Mouse (Mus musculus): ENCODE measurements around the gene Arrdc2.
"Not testable (repeated sequence)": the region's sequence is repeated elsewhere in the genome, so short reads cannot be mapped to it uniquely, and the experiment has no call there.

Gene Arrdc2

GRCm38 (mm10) chr8:70844523-70844922 is 5.0 kb upstream of the Arrdc2 start:
- in situ Hi-C loops (cut with MboI; ENCODE audit: low pct_unique_long_range_greater_than_20kb in 1 of 2, low sequenced_read_pairs in 2 of 2, unreplicated experiment in 1 of 2) = no loop called here

GRCm38 (mm10) chr8:70843941-70844340 is 4.4 kb upstream of the Arrdc2 start:
- in situ Hi-C loops (cut with MboI; ENCODE audit: low pct_unique_long_range_greater_than_20kb in 1 of 2, low sequenced_read_pairs in 2 of 2, unreplicated experiment in 1 of 2) = no loop called here

- in situ Hi-C loops (cut with MboI; ENCODE audit: low pct_unique_long_range_greater_than_20kb in 1 of 2, low sequenced_read_pairs in 2 of 2, unreplicated experiment in 1 of 2) = no loop called here
Measured at GRCm38 (mm10) chr8:70843214-70843773, 3.8 kb upstream of the Arrdc2 start.

- in situ Hi-C loops (cut with MboI; ENCODE audit: low pct_unique_long_range_greater_than_20kb in 1 of 2, low sequenced_read_pairs in 2 of 2, unreplicated experiment in 1 of 2) = no loop called here
Measured at GRCm38 (mm10) chr8:70842484-70842883, 3.0 kb upstream of the Arrdc2 start.

DNA sequence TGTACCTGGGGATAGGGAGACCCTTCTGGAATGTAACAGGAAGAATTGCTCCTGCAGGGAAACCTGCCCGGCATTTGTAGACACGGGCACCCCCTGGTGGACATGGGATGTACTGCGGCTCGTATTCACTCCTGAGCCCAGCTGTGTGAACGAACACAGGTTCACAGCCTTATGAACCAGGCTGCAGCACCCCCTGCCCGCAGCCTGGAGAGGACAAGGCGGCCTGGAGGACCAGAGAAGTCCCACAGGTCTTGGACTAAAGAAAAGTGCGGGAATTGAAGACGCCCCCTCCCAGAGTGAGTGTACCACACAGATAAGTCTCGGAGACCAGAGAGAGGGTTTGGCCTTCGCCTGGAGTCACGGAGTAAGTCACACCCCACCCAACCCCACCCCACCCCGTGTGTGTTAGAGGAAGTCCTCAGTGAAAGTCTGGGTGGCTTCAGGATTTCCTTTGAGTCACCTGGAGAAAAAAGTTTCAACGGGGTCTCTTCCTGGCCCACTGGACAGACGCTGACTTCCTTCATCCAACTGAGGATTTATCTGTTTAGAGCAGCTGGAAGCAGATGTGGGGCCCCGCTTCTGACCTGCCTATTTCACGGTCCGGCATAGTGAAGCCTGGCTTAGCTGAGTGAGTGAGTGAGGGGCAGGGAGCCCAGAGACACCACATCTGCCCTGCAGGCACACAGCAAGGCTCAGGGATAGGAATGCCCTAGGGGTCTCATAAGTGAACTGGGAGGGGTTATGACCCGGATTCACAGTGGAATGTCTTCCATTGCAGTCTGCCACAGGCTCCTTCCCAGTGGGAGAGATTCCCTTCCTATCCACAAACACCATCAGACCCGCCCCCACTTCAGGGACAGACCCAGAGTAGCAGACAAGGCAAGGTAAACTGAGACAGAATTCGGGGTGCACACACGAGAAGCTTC is 1.9 kb upstream of the Arrdc2 start:
- in situ Hi-C loops (cut with MboI; ENCODE audit: low pct_unique_long_range_greater_than_20kb in 1 of 2, low sequenced_read_pairs in 2 of 2, unreplicated experiment in 1 of 2) = no loop called here

DNA sequence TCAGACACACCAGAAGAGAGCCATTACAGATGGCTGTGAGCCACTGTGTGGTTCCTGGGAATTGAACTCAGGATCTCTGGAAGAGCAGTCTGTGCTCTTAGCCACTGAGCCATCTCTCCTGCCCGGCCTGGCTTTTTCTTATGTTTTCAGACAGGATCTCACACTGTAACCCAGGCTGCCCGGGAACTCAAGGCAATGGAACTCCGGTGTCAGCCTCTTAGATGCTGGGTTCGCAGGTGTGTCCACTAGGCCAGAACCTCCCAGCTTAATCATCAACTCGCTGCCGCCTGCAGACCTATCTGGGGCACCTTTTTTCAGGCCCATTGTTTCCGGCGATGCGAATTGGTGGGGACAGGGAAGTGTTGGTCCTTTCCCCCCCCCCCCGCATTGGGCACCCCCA is 1.1 kb upstream of the Arrdc2 start:
- in situ Hi-C loops (cut with MboI; ENCODE audit: low pct_unique_long_range_greater_than_20kb in 1 of 2, low sequenced_read_pairs in 2 of 2, unreplicated experiment in 1 of 2) = no loop called here

DNA sequence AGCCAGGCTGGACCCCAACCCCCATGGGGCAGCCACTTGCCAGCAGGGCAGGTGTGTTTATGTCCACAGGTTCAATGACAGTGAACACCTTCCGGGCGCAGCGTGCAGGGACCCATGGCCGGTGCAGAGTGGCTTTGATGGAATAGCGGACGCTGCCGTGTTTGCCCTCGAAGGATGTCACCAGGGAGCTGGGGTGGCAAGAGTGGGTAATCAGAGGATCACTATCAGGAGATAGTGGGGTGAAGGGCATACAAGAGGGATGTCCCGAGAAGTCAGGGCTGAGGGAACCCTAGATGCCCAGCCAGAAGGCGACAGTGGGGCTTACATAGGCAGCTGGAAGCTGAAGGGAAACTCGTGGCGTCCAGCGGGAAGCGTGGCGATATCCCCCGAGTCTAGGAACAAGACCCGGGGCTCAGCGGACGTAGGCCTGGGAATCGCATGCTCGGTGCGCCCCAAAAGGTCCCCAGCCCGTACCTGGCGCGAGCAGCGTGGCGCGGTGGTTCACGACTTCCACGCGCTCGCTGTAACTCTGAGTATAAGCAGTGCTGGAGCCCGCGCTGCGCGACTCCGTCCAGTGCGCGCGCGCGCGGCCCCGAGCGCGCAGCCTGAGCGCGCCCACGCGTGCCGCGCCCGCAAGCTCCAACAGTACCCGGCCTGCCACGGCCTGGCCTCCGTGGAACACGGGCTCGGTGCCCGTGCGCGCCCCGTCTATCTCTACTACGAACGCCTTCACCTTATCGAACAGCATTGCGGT is 689 bp downstream of the Arrdc2 start:
- in situ Hi-C loops (cut with MboI; ENCODE audit: low pct_unique_long_range_greater_than_20kb in 1 of 2, low sequenced_read_pairs in 2 of 2, unreplicated experiment in 1 of 2) = loop anchor here in 1 of 2 experiments (5.0 kb wide), 1 partner anchor 127 kb away; no protein-coding TSS in a partner anchor

DNA sequence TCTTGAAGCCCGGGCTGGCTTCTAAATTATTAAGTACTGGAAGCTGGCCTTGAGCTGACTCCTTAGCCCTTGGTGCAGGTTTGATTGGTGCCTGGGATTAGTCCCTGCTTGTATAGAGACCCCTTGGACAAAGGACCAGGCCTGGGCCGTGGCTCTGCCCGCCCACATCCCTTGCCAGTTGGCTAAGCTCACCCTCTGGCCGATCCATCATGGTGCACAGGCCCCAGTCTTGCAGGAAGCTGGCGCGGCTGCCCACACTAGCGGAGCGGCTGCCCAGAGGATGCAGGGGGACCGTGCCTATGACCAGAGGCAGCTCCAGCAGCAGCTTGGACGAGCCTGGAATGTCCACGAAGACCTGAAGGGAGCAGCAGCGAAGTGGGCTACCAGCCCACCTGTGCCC is 2.9 kb downstream of the Arrdc2 start:
- in situ Hi-C loops (cut with MboI; ENCODE audit: low pct_unique_long_range_greater_than_20kb in 1 of 2, low sequenced_read_pairs in 2 of 2, unreplicated experiment in 1 of 2) = loop anchor here in 1 of 2 experiments (5.0 kb wide), 1 partner anchor 124 kb away; no protein-coding TSS in a partner anchor

- in situ Hi-C loops (cut with MboI; ENCODE audit: low pct_unique_long_range_greater_than_20kb in 1 of 2, low sequenced_read_pairs in 2 of 2, unreplicated experiment in 1 of 2) = no loop called here
Measured at GRCm38 (mm10) chr8:70834071-70834470, 5.4 kb downstream of the Arrdc2 start.

- in situ Hi-C loops (cut with MboI; ENCODE audit: low pct_unique_long_range_greater_than_20kb in 1 of 2, low sequenced_read_pairs in 2 of 2, unreplicated experiment in 1 of 2) = no loop called here
Measured at GRCm38 (mm10) chr8:70833520-70833919, 6.0 kb downstream of the Arrdc2 start.

DNA sequence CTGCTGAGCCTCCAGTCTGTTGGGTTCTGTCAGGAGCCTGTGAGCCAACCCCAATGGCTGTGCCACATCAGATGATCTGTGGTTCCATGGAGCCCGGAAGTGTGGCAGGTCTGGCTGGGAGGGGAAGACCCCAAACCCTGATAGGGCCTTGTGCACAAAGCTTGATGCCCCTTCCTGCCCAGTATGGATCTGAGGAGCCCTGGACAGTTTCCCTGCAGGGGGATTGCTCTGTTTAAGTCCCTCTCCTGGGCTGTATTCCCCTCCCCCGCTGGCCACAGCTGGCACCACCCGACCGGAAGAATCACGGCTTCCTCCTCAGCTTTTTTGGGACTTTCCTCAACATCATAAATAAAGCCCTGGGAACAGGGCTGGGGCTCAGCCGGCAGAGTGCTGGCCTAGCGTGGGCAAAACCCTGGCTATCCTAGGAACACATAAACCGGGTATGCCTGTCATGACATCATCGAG is 6.5 kb downstream of the Arrdc2 start:
- in situ Hi-C loops (cut with MboI; ENCODE audit: low pct_unique_long_range_greater_than_20kb in 1 of 2, low sequenced_read_pairs in 2 of 2, unreplicated experiment in 1 of 2) = no loop called here

DNA sequence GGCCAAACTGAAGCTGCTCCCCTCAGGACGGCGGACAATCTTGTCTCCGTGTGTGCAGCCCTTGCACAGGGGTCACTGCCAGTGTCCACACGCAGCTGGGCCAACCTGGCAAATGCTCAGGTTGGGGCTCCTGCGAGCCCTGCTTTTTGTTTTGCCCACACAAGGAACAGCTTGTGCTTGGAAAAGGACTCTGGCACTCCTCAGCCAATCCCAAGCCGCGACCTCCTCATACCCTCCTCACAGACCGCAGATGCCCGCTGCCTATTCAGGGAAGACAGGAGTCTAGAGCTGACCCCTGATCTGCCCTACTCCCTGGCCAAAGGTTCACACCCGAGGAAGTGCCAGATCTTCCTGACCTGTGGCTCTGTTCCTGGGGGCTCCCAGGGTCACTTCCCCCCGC is 7.1 kb downstream of the Arrdc2 start:
- in situ Hi-C loops (cut with MboI; ENCODE audit: low pct_unique_long_range_greater_than_20kb in 1 of 2, low sequenced_read_pairs in 2 of 2, unreplicated experiment in 1 of 2) = no loop called here

- in situ Hi-C loops (cut with MboI; ENCODE audit: low pct_unique_long_range_greater_than_20kb in 1 of 2, low sequenced_read_pairs in 2 of 2, unreplicated experiment in 1 of 2) = no loop called here
Measured at GRCm38 (mm10) chr8:70831517-70831916, 8.0 kb downstream of the Arrdc2 start.

DNA sequence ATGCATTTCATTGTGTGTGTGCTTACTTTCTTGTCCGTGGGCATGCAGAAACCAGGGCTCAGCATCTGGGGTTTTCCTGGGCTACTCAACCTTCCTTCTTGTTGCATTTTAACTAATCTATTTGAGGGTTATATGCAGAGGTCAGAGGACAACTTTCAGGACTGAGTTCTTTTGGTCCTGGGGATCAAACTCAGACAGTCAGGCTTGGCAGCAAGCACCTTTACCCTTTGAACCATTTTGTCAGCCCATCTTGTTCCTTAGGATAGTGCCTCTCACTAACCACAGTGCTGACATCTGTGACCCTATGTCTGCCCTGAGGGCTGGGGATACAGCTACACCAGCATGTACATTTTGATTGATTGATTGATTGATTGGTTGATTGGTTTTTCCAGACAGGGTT is 11.7 kb downstream of the Arrdc2 start:
- in situ Hi-C loops (cut with MboI; ENCODE audit: low pct_unique_long_range_greater_than_20kb in 1 of 2, low sequenced_read_pairs in 2 of 2, unreplicated experiment in 1 of 2) = no loop called here

DNA sequence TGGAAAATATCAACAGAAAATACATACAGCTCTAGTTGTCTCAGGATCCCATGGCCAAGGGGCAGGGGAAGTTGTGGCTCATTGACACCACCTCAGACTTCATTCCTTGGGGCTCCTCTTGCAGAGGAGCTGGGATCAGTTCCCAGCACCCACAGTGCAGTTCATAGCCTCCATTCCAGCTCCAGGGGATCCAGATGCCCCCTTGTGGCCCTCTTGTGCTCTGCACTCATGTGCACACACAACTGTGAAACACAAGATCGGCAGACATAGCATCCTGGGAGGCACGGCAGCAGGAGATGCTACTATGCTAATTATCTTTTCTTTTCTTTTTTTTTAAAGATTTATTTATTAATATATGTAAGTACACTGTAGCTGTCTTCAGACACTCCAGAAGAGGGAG is 12.5 kb downstream of the Arrdc2 start:
- in situ Hi-C loops (cut with MboI; ENCODE audit: low pct_unique_long_range_greater_than_20kb in 1 of 2, low sequenced_read_pairs in 2 of 2, unreplicated experiment in 1 of 2) = no loop called here

- in situ Hi-C loops (cut with MboI; ENCODE audit: low pct_unique_long_range_greater_than_20kb in 1 of 2, low sequenced_read_pairs in 2 of 2, unreplicated experiment in 1 of 2) = no loop called here
Measured at GRCm38 (mm10) chr8:70825816-70826215, 13.7 kb downstream of the Arrdc2 start.

- in situ Hi-C loops (cut with MboI; ENCODE audit: low pct_unique_long_range_greater_than_20kb in 1 of 2, low sequenced_read_pairs in 2 of 2, unreplicated experiment in 1 of 2) = no loop called here
Measured at GRCm38 (mm10) chr8:70823802-70824201, 15.7 kb downstream of the Arrdc2 start.

DNA sequence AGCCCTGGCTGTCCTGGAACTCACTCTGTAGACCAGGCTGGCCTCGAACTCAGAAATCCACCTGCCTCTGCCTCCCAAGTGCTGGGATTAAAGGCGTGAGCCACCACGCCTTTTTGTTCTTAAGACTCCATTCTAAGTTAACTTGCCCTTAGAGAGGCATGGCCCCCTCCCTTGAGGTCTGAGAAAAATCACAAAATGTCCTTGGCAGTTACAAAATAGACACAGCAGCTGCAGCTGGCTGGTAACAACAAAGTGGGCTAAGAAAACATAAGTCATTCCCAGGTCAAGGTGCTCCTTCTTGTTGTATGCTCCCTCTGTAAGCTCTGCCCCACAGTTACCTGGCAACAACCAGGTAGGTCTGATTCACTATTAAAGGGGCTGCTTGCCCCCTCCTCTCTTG is 16.9 kb downstream of the Arrdc2 start:
- in situ Hi-C loops (cut with MboI; ENCODE audit: low pct_unique_long_range_greater_than_20kb in 1 of 2, low sequenced_read_pairs in 2 of 2, unreplicated experiment in 1 of 2) = not testable (repeated sequence)

DNA sequence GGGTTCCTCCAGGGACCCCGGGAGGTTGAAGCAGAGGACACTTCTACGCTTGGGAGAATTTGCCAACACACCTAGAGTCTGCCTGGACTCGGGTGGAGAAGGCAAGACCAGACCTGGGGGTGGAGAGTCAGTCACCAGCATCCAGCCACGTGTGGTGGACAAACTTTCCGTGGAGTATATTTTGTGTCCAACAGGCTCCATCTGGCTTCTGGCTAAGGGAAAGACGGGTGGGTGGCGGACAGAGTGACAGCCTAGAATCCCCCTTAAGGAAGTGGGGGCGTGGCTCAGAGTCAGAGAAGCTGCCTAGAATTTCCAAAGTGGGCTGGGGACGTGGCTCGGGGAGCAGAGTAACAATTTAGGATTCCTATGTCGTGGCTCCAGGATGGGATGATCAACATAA is 17.5 kb downstream of the Arrdc2 start:
- in situ Hi-C loops (cut with MboI; ENCODE audit: low pct_unique_long_range_greater_than_20kb in 1 of 2, low sequenced_read_pairs in 2 of 2, unreplicated experiment in 1 of 2) = no loop called here

Data from mouse embryonic stem cell (cell line).